Mouse (Mus musculus) MEL (cell line): ENCODE results near the gene Dnajb6.

Experiments used
- POLR2A ChIP-seq, 2 experiments: IDR thresholded peaks; 2 replicates each; pipeline ENCODE4 v1.6.1; 2011 to 2012; ENCODE audit warnings: low read length in 2 of 2, mild to moderate bottlenecking in 2 of 2, control low read depth in 1 of 2, improper control_type of control experiment in 1 of 2, low read depth in 1 of 2, moderate library complexity in 1 of 2; ENCODE audit not compliant: control insufficient read depth in 1 of 2, insufficient read depth in 1 of 2, poor library complexity in 1 of 2
- POLR2AphosphoS2 ChIP-seq: IDR thresholded peaks from 2 replicates; pipeline ENCODE4 v1.6.1; 2011; ENCODE audit warnings: low read length, improper control_type of control experiment

GRCm38 (mm10) chr5:29848091-29848490 is 112.6 kb downstream of the Dnajb6 start:
- TF ChIP-seq POLR2A (IDR thresholded peaks at IDR 0.05; ENCODE audit: control insufficient read depth in 1 of 2, insufficient read depth in 1 of 2, low read depth in 1 of 2, low read length in 2 of 2, poor library complexity in 1 of 2) (no peak), POLR2AphosphoS2 (no peak)
